Mouse (Mus musculus) thymus, adult 2 months (tissue): ENCODE results near the gene Rnf187. TPM values are rescaled to one million over a fixed set of nuclear protein-coding genes. Genes with fewer than 3 reads are reported as not detected.

Experiments used
- DNase-seq: peaks from one replicate; pipeline ENCODE4 v3.0.0; 2021
- H3K27ac ChIP-seq: fragments of 200-500 bp; 2 replicates; pipeline ENCODE4 v1.5.1; 2012; ENCODE audit warnings: low read length, control low read depth; ENCODE audit not compliant: control insufficient read depth, insufficient read depth
- H3K27me3 ChIP-seq: fragments of 200-500 bp; 2 replicates; pipeline ENCODE4 v1.6.1; 2012; ENCODE audit warnings: mild to moderate bottlenecking, low read length, moderate library complexity, mixed read lengths; ENCODE audit not compliant: control insufficient read depth, insufficient read depth
- H3K36me3 ChIP-seq: fragments of 200-500 bp; 2 replicates; pipeline ENCODE4 v1.6.1; 2012; ENCODE audit warnings: mild to moderate bottlenecking, low read length, moderate library complexity; ENCODE audit not compliant: control insufficient read depth, insufficient read depth
- H3K4me1 ChIP-seq: fragments of 200-500 bp; replicated peaks from 2 replicates; pipeline ENCODE4 v1.6.1; 2012; ENCODE audit warnings: low read length; ENCODE audit not compliant: control insufficient read depth, insufficient read depth
- H3K4me3 ChIP-seq: fragments of 200-500 bp; 2 replicates; pipeline ENCODE4 v1.5.1; 2012; ENCODE audit warnings: mild to moderate bottlenecking, low read length, control low read depth, moderate library complexity; ENCODE audit not compliant: control insufficient read depth, insufficient read depth
- CTCF ChIP-seq: fragments of 200-500 bp; IDR thresholded peaks from 2 replicates; pipeline ENCODE4 v1.5.1; 2012; ENCODE audit warnings: mild to moderate bottlenecking, control low read depth, low read length, moderate library complexity, borderline replicate concordance; ENCODE audit not compliant: control insufficient read depth, poor library complexity, insufficient read depth; ENCODE audit errors: extremely low read depth
- POLR2A ChIP-seq: fragments of 200-500 bp; IDR thresholded peaks from 2 replicates; pipeline ENCODE4 v1.6.1; 2012; ENCODE audit warnings: mild to moderate bottlenecking, low read length, control low read depth, moderate library complexity; ENCODE audit not compliant: control insufficient read depth, poor library complexity, insufficient read depth; ENCODE audit errors: extremely low read depth
- WGBS: fragments of 180-500 bp; shearing (Covaris S2); methylation state at CpG from one replicate; pipeline ENCODE4 v1.1.7; 2018; 5-methylcytosine and 5-hydroxymethylcytosine counted together
- polyA plus RNA-seq: library from polyadenylated mRNA; depleted of rRNA; stranded (reverse); fragments of >200 nt; gene quantifications from 2 replicates; pipeline ENCODE4 v1.2.3, GENCODE M21; 2012

The Rnf187 gene
- polyA plus RNA-seq, 1 experiment = 335 TPM

GRCm38 (mm10) chr11:58974414-58974813 lies 35.7 kb upstream of the Rnf187 start:
- DNase-seq = no peak
- TF ChIP-seq POLR2A (no peak), CTCF (no peak)
- no peak overlapping the region for H3K4me3 ChIP-seq
- H3K4me1 ChIP-seq = peaks cover 8% of the 10 kb centered on the region
- no peak overlapping the region for H3K27ac ChIP-seq
- H3K36me3 ChIP-seq = no peaks in the 10 kb centered on the region
- no peaks in the 10 kb centered on the region for H3K27me3 ChIP-seq
- WGBS = 89% methylated on average over 3 of the region's 3 CpGs

GRCm38 (mm10) chr11:58971796-58972195 lies 33.1 kb upstream of the Rnf187 start:
- Histone ChIP-seq H3K27ac (no peak overlapping the region), H3K4me1 (peaks cover 6% of the 10 kb centered on the region), H3K4me3 (no peak overlapping the region), H3K36me3 (no peaks in the 10 kb centered on the region), H3K27me3 (no peaks in the 10 kb centered on the region)
- 89% methylated on average over 3 of the region's 3 CpGs for WGBS
- no peak for DNase-seq
- TF ChIP-seq POLR2A = no peak
- TF ChIP-seq CTCF = no peak

GRCm38 (mm10) chr11:58970831-58971530 lies 32.3 kb upstream of the Rnf187 start:
- Histone ChIP-seq H3K36me3 (no peaks in the 10 kb centered on the region), H3K27ac (no peak overlapping the region), H3K4me1 (peaks cover 6% of the 10 kb centered on the region), H3K27me3 (no peaks in the 10 kb centered on the region), H3K4me3 (no peak overlapping the region)
- 97% methylated on average over 21 of the region's 21 CpGs for WGBS
- DNase-seq = no peak
- no peak for TF ChIP-seq POLR2A
- TF ChIP-seq CTCF = no peak

DNA sequence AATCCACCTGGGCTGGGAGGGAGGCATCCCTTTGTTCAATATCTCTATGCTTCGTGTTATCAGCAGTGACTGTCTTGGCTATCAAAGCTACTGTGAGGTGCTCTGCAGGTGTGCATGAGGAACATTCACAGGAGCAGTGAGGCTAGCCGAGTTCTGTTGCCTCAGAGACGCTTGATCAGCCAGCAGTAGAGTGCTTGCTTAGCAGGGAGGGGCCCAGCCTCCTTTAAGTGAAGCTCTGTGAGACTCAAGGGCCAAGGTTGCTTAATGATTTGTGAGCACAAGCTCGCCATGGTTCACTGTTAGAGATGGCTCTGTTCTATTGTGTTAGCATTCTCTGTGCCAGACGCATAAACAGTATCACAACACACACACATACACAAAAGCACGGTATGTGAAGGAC lies 30.9 kb upstream of the Rnf187 start:
- H3K27ac ChIP-seq = no peak overlapping the region
- WGBS = 72% methylated on average over 6 of the region's 6 CpGs

GRCm38 (mm10) chr11:58969027-58969426 lies 30.3 kb upstream of the Rnf187 start:
- no peaks in the 10 kb centered on the region for H3K36me3 ChIP-seq
- H3K27ac ChIP-seq = no peak overlapping the region
- no peak overlapping the region for H3K4me3 ChIP-seq
- no peak for DNase-seq
- no peaks in the 10 kb centered on the region for H3K27me3 ChIP-seq
- TF ChIP-seq CTCF = no peak
- no peak for TF ChIP-seq POLR2A
- peaks cover 3% of the 10 kb centered on the region; the same call in 1 of the 2 replicates for H3K4me1 ChIP-seq
- WGBS = 89% methylated on average over 8 of the region's 8 CpGs

More for the DNA sequence above, 30.9 kb upstream of the Rnf187 start:
- Histone ChIP-seq H3K4me3 (no peak overlapping the region), H3K27me3 (no peaks in the 10 kb centered on the region), H3K36me3 (no peaks in the 10 kb centered on the region), H3K4me1 (peaks cover 3% of the 10 kb centered on the region; the same call in 1 of the 2 replicates)
- TF ChIP-seq POLR2A (no peak), CTCF (no peak)
- DNase-seq = no peak

GRCm38 (mm10) chr11:58968551-58968950 lies 29.8 kb upstream of the Rnf187 start:
- no peak overlapping the region for H3K4me3 ChIP-seq
- WGBS = 50% methylated on average over 7 of the region's 7 CpGs
- no peak overlapping the region for H3K27ac ChIP-seq
- no peak for TF ChIP-seq CTCF
- no peak for TF ChIP-seq POLR2A
- H3K27me3 ChIP-seq = no peaks in the 10 kb centered on the region
- H3K36me3 ChIP-seq = no peaks in the 10 kb centered on the region
- no peak for DNase-seq
- H3K4me1 ChIP-seq = peaks cover 3% of the 10 kb centered on the region; the same call in 1 of the 2 replicates

- no peak overlapping the region for H3K4me3 ChIP-seq
- peaks cover 3% of the 10 kb centered on the region; the same call in 1 of the 2 replicates for H3K4me1 ChIP-seq
- no peaks in the 10 kb centered on the region for H3K36me3 ChIP-seq
- WGBS = 95% methylated on average over 1 of the region's 1 CpGs
- no peak overlapping the region for H3K27ac ChIP-seq
- DNase-seq = peak; percentile 60
- no peak for TF ChIP-seq POLR2A
- no peak for TF ChIP-seq CTCF
- H3K27me3 ChIP-seq = no peaks in the 10 kb centered on the region; the same call in 1 of the 2 replicates
Observed at GRCm38 (mm10) chr11:58967346-58967745, 28.6 kb upstream of the Rnf187 start.
